Mouse (Mus musculus) midbrain, embryonic 13.5 days (tissue): Measurements from ENCODE around the gene Supt5. TPM values are rescaled to one million over a fixed set of nuclear protein-coding genes. Genes with fewer than 3 reads are reported as not detected.

Experiments used
- polyA plus RNA-seq: library from polyadenylated mRNA; unstranded; fragments of >200 nt; fragmentation: Nextera tagmentation; extraction: Ambion mirVana; gene quantifications from 2 replicates; pipeline ENCODE4 v1.2.1, GENCODE M21; 2015

Supt5 gene
- polyA plus RNA-seq, 1 experiment from 2014 or later: 98.8 TPM

Other genes with a start within 250 kb of the Supt5 start
- 0.05 TPM in 2 replicates for gene 9530053A07Rik, start 209.3 kb downstream of the Supt5 start, polyA plus RNA-seq
- 89.5 and 98.1 TPM in 2 replicates for gene Fbl, start 169.0 kb downstream of the Supt5 start, polyA plus RNA-seq
- 18.5 and 20.8 TPM in 2 replicates for gene Dyrk1b, start 159.3 kb downstream of the Supt5 start, polyA plus RNA-seq
- 3.8 and 4.3 TPM in 2 replicates for gene Eid2, start 70.9 kb downstream of the Supt5 start, polyA plus RNA-seq
- gene Eid2b, start 61.0 kb downstream of the Supt5 start, polyA plus RNA-seq: 36.7 and 41.4 TPM in 2 replicates
- gene Selenov, start 47.6 kb downstream of the Supt5 start, polyA plus RNA-seq: 0.44 and 1.00 TPM in 2 replicates
- gene Dll3, start 36.5 kb downstream of the Supt5 start, polyA plus RNA-seq: 29.3 and 41.5 TPM in 2 replicates
- gene Timm50, start 26.7 kb downstream of the Supt5 start, polyA plus RNA-seq: 153 TPM in 2 replicates
- gene Rps16, start 11.9 kb upstream of the Supt5 start, polyA plus RNA-seq: 531 and 537 TPM in 2 replicates
- 34.5 and 37.6 TPM in 2 replicates for gene Plekhg2, start 33.9 kb upstream of the Supt5 start, polyA plus RNA-seq
- gene Zfp36, start 41.5 kb upstream of the Supt5 start, polyA plus RNA-seq: 3.1 and 4.2 TPM in 2 replicates
- 43.4 and 49.5 TPM in 2 replicates for gene Med29, start 54.0 kb upstream of the Supt5 start, polyA plus RNA-seq
- gene Paf1, start 54.2 kb upstream of the Supt5 start, polyA plus RNA-seq: 97.9 and 99.2 TPM in 2 replicates
- gene Gmfg, start 98.7 kb upstream of the Supt5 start, polyA plus RNA-seq: 3.0 and 4.7 TPM in 2 replicates
- 9.1 and 11.8 TPM in 2 replicates for gene Lrfn1, start 113.2 kb upstream of the Supt5 start, polyA plus RNA-seq
- not detected in 2 replicates for gene Ifnl2, start 171.7 kb upstream of the Supt5 start, polyA plus RNA-seq
- not detected in 2 replicates for gene Ifnl3, start 184.1 kb upstream of the Supt5 start, polyA plus RNA-seq
- gene Sycn, start 202.1 kb upstream of the Supt5 start, polyA plus RNA-seq: not detected in 2 replicates
- not detected in 2 replicates for gene Nccrp1, start 208.5 kb upstream of the Supt5 start, polyA plus RNA-seq